Mouse (Mus musculus) C2C12 (cell line): Measurements from ENCODE around the gene Hacl1. TPM values are rescaled to one million over a fixed set of nuclear protein-coding genes. Genes with fewer than 3 reads are reported as not detected.

Experiments
- H3K27me3 ChIP-seq: one replicate; pipeline ENCODE4 v1.6.1; 2011; ENCODE audit not compliant: control insufficient read depth, insufficient read depth, insufficient read length
- H3K36me3 ChIP-seq: one replicate; pipeline ENCODE4 v1.6.1; 2011; ENCODE audit not compliant: control insufficient read depth, insufficient read depth
- H3K4me3 ChIP-seq: one replicate; pipeline ENCODE4 v1.5.1; 2011; ENCODE audit warnings: mild to moderate bottlenecking, control low read depth; ENCODE audit not compliant: poor library complexity, insufficient read depth, severe bottlenecking
- H3K79me2 ChIP-seq: one replicate; pipeline ENCODE4 v1.6.1; 2011; ENCODE audit not compliant: control insufficient read depth, insufficient read depth
- H3K79me3 ChIP-seq: one replicate; pipeline ENCODE4 v1.6.1; 2011; ENCODE audit warnings: low read depth, control low read depth
- H3ac ChIP-seq: one replicate; pipeline ENCODE3; 2011; ENCODE audit warnings: low read depth; ENCODE audit not compliant: control insufficient read depth, insufficient read length
- CEBPB ChIP-seq: IDR thresholded peaks from one replicate; pipeline ENCODE4 v1.6.1; 2011; ENCODE audit warnings: low read depth, mild to moderate bottlenecking, control low read depth, moderate library complexity
- CTCF ChIP-seq: IDR thresholded peaks from one replicate; pipeline ENCODE4 v1.5.1; 2011; ENCODE audit not compliant: control insufficient read depth, insufficient read depth, insufficient read length
- FOSL1 ChIP-seq: IDR thresholded peaks from one replicate; pipeline ENCODE4 v1.8.0; 2011; ENCODE audit warnings: mild to moderate bottlenecking, low read length; ENCODE audit not compliant: poor library complexity, insufficient read depth, severe bottlenecking
- MAX ChIP-seq: IDR thresholded peaks from one replicate; pipeline ENCODE4 v1.6.1; 2011; ENCODE audit warnings: mild to moderate bottlenecking, control low read depth
- MYOD1 ChIP-seq: IDR thresholded peaks from one replicate; pipeline ENCODE4 v1.6.1; 2011; ENCODE audit warnings: low read depth; ENCODE audit not compliant: control insufficient read depth, insufficient read length
- MYOG ChIP-seq: IDR thresholded peaks from one replicate; pipeline ENCODE4 v1.6.1; 2011; ENCODE audit not compliant: control insufficient read depth, insufficient read length; ENCODE audit errors: extremely low read depth
- USF1 ChIP-seq: IDR thresholded peaks from one replicate; pipeline ENCODE4 v1.6.1; 2011; ENCODE audit warnings: low read depth, mild to moderate bottlenecking, control low read depth, moderate library complexity
- polyA plus RNA-seq: library from polyadenylated mRNA; unstranded; fragments of >200 nt; fragmentation: generic; extraction: Trizol; gene quantifications from one replicate; pipeline ENCODE4 v1.2.1, GENCODE M21; 2012; ENCODE audit warnings: missing spikeins

The Hacl1 gene
- polyA plus RNA-seq, 1 experiment, result 1.4 TPM

- Histone ChIP-seq H3ac (no peak overlapping the region), H3K36me3 (no peaks in the 10 kb centered on the region), H3K79me2 (no peaks in the 10 kb centered on the region), H3K27me3 (peaks cover 11% of the 10 kb centered on the region), H3K4me3 (no peak overlapping the region), H3K79me3 (no peaks in the 10 kb centered on the region)
- TF ChIP-seq CEBPB, result no peak
- no peak for TF ChIP-seq CTCF
- TF ChIP-seq MAX, result no peak
- TF ChIP-seq USF1, result no peak
- no peak for TF ChIP-seq MYOD1
- TF ChIP-seq FOSL1, result no peak
- no peak for TF ChIP-seq MYOG
These were observed 62.9 kb downstream of the Hacl1 start for GRCm38 (mm10) chr14:31577966-31578735.

GRCm38 (mm10) chr14:31576846-31577697, 64.0 kb downstream of the Hacl1 start:
- no peak overlapping the region for H3K4me3 ChIP-seq
- no peaks in the 10 kb centered on the region for H3K79me3 ChIP-seq
- peaks cover 10% of the 10 kb centered on the region for H3K27me3 ChIP-seq
- H3ac ChIP-seq, result no peak overlapping the region
- no peaks in the 10 kb centered on the region for H3K79me2 ChIP-seq
- no peaks in the 10 kb centered on the region for H3K36me3 ChIP-seq
- no peak for TF ChIP-seq USF1
- TF ChIP-seq MYOG, result no peak
- no peak for TF ChIP-seq MAX
- no peak for TF ChIP-seq FOSL1
- no peak for TF ChIP-seq CTCF
- TF ChIP-seq MYOD1, result no peak
- TF ChIP-seq CEBPB, result no peak

GRCm38 (mm10) chr14:31575866-31576265, 65.2 kb downstream of the Hacl1 start:
- no peaks in the 10 kb centered on the region for H3K79me2 ChIP-seq
- H3K4me3 ChIP-seq, result no peak overlapping the region
- TF ChIP-seq CEBPB (no peak), USF1 (no peak), MAX (no peak), MYOD1 (no peak), MYOG (no peak), CTCF (no peak)
- H3K79me3 ChIP-seq, result no peaks in the 10 kb centered on the region
- H3K36me3 ChIP-seq, result no peaks in the 10 kb centered on the region
- H3ac ChIP-seq, result no peak overlapping the region
- peaks cover 10% of the 10 kb centered on the region for H3K27me3 ChIP-seq

GRCm38 (mm10) chr14:31574903-31575665, 66.0 kb downstream of the Hacl1 start:
- Histone ChIP-seq H3K79me2 (no peaks in the 10 kb centered on the region), H3ac (no peak overlapping the region), H3K4me3 (no peak overlapping the region), H3K79me3 (no peaks in the 10 kb centered on the region), H3K27me3 (peaks cover 10% of the 10 kb centered on the region), H3K36me3 (no peaks in the 10 kb centered on the region)
- TF ChIP-seq MYOD1 (no peak), FOSL1 (no peak), USF1 (no peak), CEBPB (no peak), MAX (no peak), MYOG (no peak), CTCF (no peak)

- Histone ChIP-seq H3K79me3 (no peaks in the 10 kb centered on the region), H3K4me3 (no peak overlapping the region), H3K36me3 (no peaks in the 10 kb centered on the region), H3K27me3 (peaks cover 10% of the 10 kb centered on the region), H3K79me2 (no peaks in the 10 kb centered on the region), H3ac (no peak overlapping the region)
- TF ChIP-seq USF1, result no peak
- TF ChIP-seq MYOG, result no peak
- no peak for TF ChIP-seq FOSL1
- TF ChIP-seq CEBPB, result no peak
- no peak for TF ChIP-seq MAX
- TF ChIP-seq CTCF, result no peak
- TF ChIP-seq MYOD1, result no peak
These were observed 68.4 kb downstream of the Hacl1 start for GRCm38 (mm10) chr14:31572561-31573175.
